Mouse (Mus musculus) embryonic fibroblast, embryonic 13.5 days (primary cell): ENCODE data around the gene Nhsl1. TPM values are rescaled to one million over a fixed set of nuclear protein-coding genes. Genes with fewer than 3 reads are reported as not detected.

ENCODE experiments used
- H3K27ac ChIP-seq: 2 replicates; pipeline ENCODE4 v1.5.1; 2012; ENCODE audit warnings: low read length, control low read depth, inconsistent platforms; ENCODE audit not compliant: insufficient read depth
- H3K4me1 ChIP-seq: 2 replicates; pipeline ENCODE4 v1.6.1; 2011; ENCODE audit warnings: low read length; ENCODE audit not compliant: control insufficient read depth, insufficient read depth
- H3K4me3 ChIP-seq: 2 replicates; pipeline ENCODE4 v1.5.1; 2011; ENCODE audit warnings: mild to moderate bottlenecking, control low read depth, low read length; ENCODE audit not compliant: insufficient read depth
- CTCF ChIP-seq: IDR thresholded peaks from 2 replicates; pipeline ENCODE4 v1.5.1; 2011; ENCODE audit warnings: mild to moderate bottlenecking, control low read depth, low read length, moderate library complexity, borderline replicate concordance; ENCODE audit not compliant: insufficient read depth
- POLR2A ChIP-seq: IDR thresholded peaks from 2 replicates; pipeline ENCODE4 v1.6.1; 2011; ENCODE audit warnings: low read depth, mild to moderate bottlenecking, control low read depth, low read length, moderate library complexity
- polyA plus RNA-seq: library from polyadenylated mRNA; stranded (reverse); fragments of >200 nt; gene quantifications from 2 replicates; pipeline ENCODE4 v1.2.4, GENCODE M21; 2011; ENCODE audit warnings: low read depth; ENCODE audit not compliant: missing spikeins, insufficient read length

Gene Nhsl1
- polyA plus RNA-seq, 1 experiment, result 13.7 TPM

DNA sequence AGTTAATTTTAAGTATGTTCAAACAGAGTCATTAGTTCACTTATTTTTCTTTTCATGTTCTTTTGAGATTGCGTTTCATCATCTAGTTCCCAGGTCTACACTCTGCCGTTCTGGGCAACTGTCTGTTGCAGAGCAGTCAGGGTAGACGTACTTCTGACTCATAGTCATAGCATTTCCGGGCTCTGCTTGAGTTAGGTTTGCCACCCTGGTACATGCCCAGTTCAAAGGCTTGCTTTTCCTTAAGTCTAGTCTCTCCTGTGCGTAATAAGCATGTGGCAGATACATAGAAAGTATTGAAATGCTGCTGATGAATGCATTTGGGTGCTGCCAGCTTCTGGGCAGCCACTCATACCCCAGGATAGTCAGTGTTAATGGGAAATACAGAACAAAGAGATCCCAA lies 152.9 kb downstream of the Nhsl1 start:
- Histone ChIP-seq H3K27ac (0 out of 2 replicates have a peak overlapping the region, but pooled peaks have one; percentile 31), H3K4me3 (no peak overlapping the region), H3K4me1 (0 out of 2 replicates have a peak, but pooled peaks cover 3% of the 10 kb centered on the region)
- TF ChIP-seq POLR2A, result no peak
- TF ChIP-seq CTCF, result no peak

DNA sequence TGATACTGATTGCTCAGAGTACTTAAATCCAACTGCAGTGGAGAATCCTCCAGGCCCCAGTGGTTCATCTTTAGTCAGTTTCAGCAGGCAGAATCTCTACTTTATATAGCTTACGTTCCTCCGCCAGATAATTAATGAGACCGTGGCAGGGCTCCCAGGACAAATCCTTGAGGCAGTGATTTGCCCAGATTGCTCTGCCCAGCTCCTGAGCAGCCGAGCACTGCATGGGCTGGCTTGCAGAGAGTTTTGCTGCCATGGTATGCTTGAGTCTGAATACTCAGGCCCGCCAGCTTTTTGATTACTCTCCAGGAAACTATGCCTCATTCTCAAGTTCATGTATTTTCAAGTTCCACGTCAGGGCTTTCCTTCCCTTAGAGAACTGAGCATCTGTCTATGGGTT lies 156.3 kb downstream of the Nhsl1 start:
- Histone ChIP-seq H3K4me3 (no peak overlapping the region), H3K4me1 (no peaks in the 10 kb centered on the region), H3K27ac (peak overlapping the region; percentile 31; the same call in 1 of the 2 replicates)
- no peak for TF ChIP-seq POLR2A
- no peak for TF ChIP-seq CTCF

DNA sequence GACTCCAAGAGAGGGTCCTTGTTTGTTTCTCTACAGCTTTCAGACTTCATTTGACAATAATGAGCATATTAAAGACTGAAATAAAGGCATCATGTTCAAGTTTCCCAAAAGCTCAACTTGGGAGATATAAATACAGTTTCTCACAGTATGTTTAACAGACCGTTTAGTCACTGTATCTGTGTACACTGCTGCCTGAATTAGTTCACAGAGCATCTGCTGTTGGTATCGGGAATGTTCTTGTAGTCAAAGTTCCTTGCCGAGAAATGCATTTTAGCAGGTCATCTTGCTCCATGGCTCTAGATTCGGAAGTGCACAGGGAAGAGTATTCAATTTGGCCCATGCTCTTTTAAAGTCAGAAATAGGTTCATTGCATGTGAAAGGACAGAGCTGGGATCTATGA lies 159.5 kb downstream of the Nhsl1 start:
- Histone ChIP-seq H3K4me1 (peaks cover 4% of the 10 kb centered on the region), H3K27ac (no peak overlapping the region), H3K4me3 (no peak overlapping the region)
- TF ChIP-seq CTCF, result no peak
- no peak for TF ChIP-seq POLR2A

DNA sequence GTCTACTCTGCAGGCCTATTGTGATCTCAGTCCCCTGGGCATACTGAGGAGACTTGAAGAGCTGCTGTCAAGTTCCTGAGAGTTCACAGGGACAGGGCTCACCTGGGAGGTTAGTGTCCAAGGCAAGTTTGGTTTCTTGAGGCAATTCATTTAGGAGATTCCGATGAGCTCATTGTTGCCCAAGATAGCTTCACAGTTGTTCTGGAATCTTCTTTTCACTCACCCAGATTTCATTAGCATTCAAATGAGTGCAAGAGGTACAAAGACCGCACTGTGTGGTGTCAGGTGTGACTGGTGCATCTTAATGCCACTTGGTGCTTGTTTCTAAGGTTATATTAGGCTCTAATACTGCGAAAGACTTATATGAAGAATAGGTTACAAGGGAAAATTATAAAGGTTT lies 160.5 kb downstream of the Nhsl1 start:
- TF ChIP-seq CTCF (no peak), POLR2A (no peak)

DNA sequence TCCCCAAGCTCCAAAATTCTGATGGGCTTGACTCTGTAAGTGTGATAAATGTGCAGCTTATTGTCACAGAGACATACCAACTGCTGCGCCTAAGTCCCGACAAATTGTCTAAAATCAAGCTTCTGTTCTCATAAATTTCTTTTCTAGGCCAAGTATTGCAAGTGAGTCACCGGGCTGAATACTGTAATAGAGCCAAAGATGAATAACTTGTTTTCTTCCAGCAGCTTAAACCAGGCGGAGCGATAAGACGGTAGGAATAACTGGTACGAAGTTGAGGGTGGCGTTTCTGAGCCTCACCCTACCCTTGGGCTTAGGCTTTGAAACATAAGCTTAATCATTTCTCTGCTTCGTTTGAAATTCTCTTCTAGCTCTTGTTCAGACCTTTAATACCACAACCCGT lies 162.1 kb downstream of the Nhsl1 start:
- peak overlapping the region; percentile 91 for H3K27ac ChIP-seq
- no peak overlapping the region for H3K4me3 ChIP-seq
- no peak for TF ChIP-seq CTCF
- TF ChIP-seq POLR2A, result no peak
- H3K4me1 ChIP-seq, result peaks cover 6% of the 10 kb centered on the region

More for the DNA sequence above, 160.5 kb downstream of the Nhsl1 start:
- no peak overlapping the region for H3K4me3 ChIP-seq
- H3K27ac ChIP-seq, result no peak overlapping the region
- H3K4me1 ChIP-seq, result peaks cover 6% of the 10 kb centered on the region

DNA sequence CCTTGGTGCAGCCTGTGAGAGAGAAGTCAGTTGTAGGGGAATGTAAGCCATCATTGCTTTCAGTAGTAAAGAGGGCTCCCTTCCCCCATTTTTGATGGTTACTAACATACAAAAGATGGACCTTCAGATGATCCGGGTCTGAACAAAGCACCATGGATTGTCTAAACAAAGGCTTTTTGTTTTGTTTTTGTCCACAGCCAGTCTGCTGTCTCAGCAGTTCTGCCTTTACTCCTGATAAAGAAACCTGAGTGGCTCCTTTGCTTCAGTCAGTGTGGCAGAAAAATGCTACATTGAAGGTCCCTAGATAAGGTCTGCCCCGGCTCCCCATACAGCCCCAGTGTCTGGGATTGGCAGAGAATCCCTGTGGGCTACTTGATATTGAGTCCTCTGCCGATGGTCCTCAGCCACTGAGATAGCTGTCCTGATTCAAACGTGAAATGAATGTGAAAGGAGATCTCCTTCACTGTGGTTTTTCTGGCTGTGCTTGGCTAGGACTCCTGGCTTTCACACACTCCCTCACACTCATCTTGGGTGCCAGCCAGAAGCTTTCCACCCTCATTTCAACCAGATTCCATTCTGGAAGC lies 163.9 kb downstream of the Nhsl1 start:
- Histone ChIP-seq H3K4me1 (peaks cover 6% of the 10 kb centered on the region), H3K27ac (peak overlapping the region; percentile 38), H3K4me3 (no peak overlapping the region)
- TF ChIP-seq POLR2A (no peak), CTCF (no peak)

DNA sequence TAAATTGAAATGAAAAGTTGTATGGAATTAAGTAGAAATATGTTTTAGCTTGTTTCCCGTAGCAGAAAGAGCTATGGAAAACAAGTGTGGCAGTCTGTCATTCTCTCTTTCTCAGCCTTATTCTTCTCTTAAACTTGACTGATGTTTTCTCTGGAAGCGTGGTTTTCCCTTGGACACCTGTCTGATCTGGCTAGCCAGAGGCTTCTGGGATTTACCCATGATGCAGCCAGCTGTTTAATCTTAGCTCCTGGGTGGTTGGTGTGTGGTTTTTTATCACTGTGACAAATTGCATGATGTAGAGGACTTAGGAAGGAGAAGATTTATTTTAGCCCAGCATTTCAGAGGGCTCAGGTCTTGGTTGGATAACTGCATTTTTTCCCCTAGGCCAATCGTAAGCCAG lies 164.9 kb downstream of the Nhsl1 start:
- no peak for TF ChIP-seq POLR2A
- TF ChIP-seq CTCF, result no peak
- Histone ChIP-seq H3K4me3 (no peak overlapping the region), H3K27ac (no peak overlapping the region), H3K4me1 (peaks cover 6% of the 10 kb centered on the region)

DNA sequence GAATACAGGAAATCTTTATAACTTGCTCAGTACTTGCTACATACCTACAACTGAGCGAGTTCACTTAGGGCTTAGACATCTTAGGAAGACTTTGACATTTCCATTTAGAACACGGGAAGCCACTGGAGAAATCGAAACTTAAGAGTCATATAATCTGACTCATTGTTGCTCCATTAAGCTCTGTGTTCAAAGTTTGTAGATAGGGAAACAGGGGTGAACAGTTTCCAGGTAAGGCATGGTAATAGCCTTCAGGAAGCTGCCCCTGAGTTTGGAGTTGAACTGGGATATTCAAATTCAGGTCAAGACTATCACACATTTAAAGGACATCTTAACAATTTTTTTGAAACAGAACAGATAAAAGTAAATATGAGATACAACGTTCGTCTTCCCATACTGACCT lies 165.9 kb downstream of the Nhsl1 start:
- Histone ChIP-seq H3K4me1 (peaks cover 6% of the 10 kb centered on the region), H3K27ac (no peak overlapping the region), H3K4me3 (no peak overlapping the region)
- TF ChIP-seq CTCF, result no peak

DNA sequence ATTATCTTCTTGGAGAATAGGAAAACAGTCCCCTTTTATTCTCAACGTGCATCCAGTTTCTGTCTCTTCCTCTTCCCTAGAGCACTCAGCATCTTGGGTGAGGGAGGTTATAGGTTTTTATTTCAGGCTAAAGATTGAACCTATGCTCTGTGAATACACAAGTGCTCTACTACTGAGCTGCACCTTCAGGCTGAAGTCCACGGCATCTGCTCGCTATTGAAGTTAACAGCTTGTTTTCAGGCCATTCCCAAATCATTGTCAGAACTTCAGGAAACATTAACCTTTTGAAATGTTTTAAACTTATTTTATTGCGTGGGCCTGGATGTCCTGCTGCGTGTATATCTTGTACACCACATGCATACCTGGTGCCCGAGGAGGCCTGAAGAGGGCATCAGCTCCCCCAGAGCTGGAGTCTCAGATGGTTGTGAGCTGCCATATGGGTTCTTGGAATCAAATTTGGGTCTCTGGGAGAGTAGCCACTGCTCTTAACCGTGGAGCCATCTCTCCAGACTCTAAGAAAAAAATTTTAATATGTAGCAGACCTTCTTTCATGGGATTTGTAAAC lies 169.5 kb downstream of the Nhsl1 start:
- TF ChIP-seq POLR2A (no peak), CTCF (no peak)
- Histone ChIP-seq H3K27ac (no peak overlapping the region), H3K4me3 (no peak overlapping the region), H3K4me1 (peaks cover 1% of the 10 kb centered on the region)

DNA sequence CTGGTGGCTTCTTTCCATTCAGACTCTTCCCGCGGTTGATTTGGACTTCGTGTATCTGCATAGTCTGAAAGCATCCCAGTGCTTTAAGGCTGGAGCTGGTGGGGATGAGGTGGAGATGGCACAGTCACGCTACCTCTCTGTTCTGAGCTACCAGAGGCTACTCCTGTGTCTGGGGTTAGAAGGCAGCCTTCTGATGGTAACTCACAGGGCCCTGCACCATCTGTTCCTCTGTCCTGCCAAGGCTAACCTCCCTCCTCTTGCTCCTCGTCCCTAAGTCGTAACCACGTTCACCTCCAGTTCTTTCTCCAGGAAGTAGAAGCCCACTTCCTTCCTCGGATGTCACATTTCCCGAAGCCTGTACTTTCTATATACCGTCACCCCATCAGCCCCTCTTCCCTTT lies 171.2 kb downstream of the Nhsl1 start:
- H3K4me3 ChIP-seq, result no peak overlapping the region
- H3K4me1 ChIP-seq, result no peaks in the 10 kb centered on the region
- no peak for TF ChIP-seq POLR2A
- no peak for TF ChIP-seq CTCF
- no peak overlapping the region for H3K27ac ChIP-seq
